Mouse (Mus musculus) thymus, postnatal 0 days (tissue): ENCODE data around the gene Rpain. TPM values are rescaled to one million over a fixed set of nuclear protein-coding genes. Genes with fewer than 3 reads are reported as not detected.

Source experiments
- DNase-seq: peaks from one replicate; pipeline ENCODE4 v3.0.0-alpha.2; 2015; ENCODE audit warnings: low spot score
- polyA plus RNA-seq: library from polyadenylated mRNA; unstranded; fragments of >200 nt; fragmentation: Nextera tagmentation; extraction: Ambion mirVana; gene quantifications from 2 replicates; pipeline ENCODE4 v1.2.1, GENCODE M21; 2015

Rpain gene
- polyA plus RNA-seq, 1 experiment from 2014 or later: 92.6 TPM

DNA sequence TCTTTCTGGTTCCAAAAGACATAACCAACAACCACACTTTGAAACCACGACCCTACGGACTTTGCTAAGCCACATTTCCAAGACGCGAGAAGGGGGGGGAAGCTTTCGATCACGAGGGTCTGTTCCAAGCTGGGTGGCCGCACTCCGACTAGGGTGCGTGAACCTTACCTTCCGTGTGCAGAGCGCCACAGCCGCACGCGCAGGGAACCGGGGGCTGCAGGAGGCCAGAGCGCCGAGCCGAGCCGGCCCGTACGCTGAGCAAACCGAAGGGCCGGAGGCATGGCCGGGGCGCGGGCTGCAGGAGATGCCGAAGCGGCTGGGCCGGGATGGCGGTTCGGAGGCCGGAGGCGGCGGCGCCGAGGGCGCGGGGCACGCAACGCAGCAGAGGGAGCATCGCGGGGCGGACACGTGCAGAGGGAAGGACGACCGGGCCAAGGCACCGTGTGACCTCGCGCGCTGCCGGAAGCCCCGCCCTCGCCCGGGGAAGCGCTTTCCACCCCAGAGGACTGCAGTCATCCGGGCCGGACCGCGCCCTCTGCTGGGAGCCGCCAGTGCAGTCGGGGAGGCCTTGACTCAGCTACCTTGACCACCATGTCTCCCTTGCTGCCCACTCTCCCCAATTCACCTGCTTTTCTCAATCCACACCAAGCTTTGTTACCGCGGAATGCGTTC, 12.7 kb downstream of the Rpain start, which contains the start of gene C1qbp:
C1qbp (minus strand) TSS at position 470 of the 672 bp plus-strand sequence.
- DNase-seq: peak; percentile 88

- no peak for DNase-seq
These were observed 31.2 kb downstream of the Rpain start for GRCm38 (mm10) chr11:71001167-71001566.

DNA sequence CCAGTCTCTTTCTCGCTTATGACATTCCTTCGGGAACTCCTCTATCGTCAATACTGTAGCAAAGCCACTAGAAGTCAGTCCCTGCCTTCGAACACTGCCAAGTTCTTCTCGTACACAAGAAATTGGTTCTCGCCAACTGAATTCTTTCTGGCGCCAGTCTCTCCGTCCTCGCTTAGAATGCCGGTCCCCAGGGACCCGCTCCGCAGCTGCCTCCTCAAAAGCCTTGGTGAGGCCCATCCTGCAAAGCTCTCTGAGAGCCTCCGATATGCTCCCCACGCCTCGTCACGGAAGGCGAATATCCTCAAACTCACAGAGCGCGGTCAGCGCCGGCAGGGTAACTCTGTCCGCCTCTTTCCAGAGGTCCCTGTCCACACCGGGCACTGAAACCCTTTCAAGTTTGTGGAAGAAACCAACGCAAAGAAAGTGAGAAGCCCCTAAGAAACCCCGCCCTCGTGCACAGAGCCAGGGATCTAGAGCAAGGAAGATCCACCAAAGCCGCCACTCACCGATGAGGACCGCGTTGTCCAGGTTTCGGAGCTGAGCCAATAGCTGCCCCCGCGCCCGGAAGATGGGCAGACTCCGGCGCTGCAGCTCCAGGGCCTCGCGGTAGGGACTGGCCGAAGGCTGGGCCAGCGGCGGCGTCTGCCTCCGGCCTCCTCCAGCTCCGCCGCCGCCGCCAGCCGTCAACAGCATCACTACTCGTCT, 33.8 kb downstream of the Rpain start:
- DNase-seq: peak; percentile 4

DNA sequence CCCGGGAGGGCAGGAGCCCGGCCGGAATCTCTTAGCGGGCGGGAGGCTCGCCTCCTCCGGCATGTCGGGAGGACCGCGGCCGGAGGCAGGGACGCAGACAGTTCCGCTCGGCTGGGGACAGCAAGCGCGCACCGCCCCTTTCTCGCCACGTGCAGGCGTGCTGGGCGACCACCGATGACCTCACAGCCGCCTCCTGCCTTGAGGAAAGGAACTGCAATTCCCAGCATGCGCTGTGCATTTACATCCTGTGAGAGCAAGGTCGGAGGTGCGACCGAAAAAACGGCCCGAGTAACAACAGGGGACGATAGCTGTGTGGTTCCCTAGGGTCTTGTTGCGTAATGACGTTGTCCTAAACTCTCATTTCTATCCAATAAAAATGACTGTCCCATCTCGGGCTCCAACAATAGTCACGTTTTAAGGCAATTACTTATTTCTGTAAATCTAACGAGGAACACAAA, 34.3 kb downstream of the Rpain start, which contains the start of gene Dhx33:
Dhx33 (minus strand) TSS at position 122 of the 458 bp plus-strand sequence.
- peak; percentile 97 for DNase-seq

GRCm38 (mm10) chr11:71005046-71005445, 35.0 kb downstream of the Rpain start:
- DNase-seq: peak; percentile 16

DNA sequence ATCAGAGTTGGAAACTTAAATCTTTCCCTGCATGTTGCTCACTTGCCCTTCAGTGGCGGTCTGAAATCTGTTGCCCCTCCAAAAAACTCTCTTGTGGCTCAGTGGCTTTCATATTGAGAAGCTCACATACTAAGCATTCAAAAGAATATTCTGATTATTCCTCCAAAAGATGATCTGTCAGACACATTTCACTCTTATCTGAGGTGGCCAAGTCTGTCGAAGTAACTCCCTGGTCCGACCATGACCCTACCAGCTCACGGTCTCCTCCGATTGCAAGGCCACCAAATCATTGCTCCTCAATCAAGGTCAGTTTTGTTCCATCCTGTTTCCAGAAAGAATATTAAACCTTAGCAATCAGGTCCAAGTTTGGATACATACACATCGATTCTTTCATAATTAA, 37.0 kb downstream of the Rpain start:
- DNase-seq: no peak

DNA sequence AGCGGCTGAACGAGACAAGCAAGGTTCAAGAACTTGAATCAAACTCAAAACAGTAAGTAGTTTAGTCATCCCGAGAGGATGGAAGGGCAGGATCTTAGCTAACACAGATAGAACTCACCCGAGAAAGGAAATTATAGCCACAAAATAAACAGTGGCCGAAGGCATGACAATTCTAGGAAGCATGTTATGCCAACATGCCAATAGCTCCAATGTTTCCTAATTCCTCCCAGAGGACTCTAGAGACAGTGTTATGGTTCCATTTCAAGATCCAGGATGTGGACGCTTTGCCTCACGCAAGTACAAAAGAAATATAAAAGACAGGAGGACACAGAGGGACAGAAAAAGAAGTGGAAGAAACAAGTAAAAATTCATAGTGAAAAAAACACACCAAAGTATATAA, 37.8 kb downstream of the Rpain start:
- no peak for DNase-seq

GRCm38 (mm10) chr11:71008321-71008720, 38.3 kb downstream of the Rpain start:
- no peak for DNase-seq

- no peak for DNase-seq
These were observed 42.7 kb downstream of the Rpain start for GRCm38 (mm10) chr11:71012743-71013142.

DNA sequence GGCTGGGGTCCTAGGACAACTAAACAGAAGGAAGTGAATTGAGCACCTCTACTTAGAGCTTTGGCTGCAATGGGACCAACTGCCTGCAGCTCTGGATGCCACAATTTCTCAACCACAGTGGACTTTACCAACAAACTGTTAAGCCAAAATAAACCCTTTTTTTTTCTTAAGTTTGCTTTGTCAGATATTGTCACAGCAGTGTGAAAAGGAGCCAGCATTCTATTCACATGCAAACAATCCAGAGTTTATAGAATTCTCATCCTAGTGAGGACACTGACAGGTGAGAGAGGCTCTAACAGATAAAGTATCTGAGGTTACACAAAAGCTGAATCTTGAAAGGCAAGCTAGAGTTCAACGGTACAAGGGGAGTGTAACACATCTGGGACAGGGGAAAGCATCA, 47.0 kb downstream of the Rpain start:
- no peak for DNase-seq

DNA sequence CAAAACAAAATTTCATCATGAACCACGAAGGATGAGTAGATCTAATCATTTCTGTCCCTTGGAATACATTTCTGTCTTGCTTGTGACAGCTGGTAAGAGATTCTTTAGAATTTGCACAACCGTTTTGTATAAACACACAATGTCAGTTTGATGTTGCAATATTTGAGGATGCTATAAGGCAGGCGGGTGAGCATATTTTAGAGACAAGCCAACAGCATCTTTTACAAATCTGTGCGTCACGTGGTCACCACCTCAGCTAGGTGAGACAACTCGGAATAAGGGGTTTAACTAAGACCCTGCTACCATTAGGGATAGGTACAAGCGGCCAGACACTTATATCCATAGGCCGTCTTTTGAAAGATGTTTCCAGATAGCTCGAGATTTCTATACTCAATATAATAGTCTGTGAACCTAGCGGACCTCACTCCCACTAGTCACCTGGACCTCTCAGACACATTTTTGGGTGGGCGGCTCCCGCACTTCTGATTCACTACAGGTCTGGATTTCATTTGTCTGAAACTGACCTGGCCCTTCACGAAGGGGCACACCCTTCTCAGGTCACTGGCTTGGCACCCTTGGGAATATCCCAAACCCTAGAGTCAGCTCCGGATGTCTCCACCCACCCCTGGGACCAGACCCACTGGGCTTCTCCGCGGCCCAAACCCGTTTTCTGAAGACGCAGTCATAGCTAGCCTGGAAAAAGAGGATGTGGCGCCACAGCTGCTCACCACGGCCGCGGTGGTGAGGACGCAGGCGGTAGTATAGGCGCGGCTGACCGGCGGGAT, 48.6 kb downstream of the Rpain start:
- no peak for DNase-seq

DNA sequence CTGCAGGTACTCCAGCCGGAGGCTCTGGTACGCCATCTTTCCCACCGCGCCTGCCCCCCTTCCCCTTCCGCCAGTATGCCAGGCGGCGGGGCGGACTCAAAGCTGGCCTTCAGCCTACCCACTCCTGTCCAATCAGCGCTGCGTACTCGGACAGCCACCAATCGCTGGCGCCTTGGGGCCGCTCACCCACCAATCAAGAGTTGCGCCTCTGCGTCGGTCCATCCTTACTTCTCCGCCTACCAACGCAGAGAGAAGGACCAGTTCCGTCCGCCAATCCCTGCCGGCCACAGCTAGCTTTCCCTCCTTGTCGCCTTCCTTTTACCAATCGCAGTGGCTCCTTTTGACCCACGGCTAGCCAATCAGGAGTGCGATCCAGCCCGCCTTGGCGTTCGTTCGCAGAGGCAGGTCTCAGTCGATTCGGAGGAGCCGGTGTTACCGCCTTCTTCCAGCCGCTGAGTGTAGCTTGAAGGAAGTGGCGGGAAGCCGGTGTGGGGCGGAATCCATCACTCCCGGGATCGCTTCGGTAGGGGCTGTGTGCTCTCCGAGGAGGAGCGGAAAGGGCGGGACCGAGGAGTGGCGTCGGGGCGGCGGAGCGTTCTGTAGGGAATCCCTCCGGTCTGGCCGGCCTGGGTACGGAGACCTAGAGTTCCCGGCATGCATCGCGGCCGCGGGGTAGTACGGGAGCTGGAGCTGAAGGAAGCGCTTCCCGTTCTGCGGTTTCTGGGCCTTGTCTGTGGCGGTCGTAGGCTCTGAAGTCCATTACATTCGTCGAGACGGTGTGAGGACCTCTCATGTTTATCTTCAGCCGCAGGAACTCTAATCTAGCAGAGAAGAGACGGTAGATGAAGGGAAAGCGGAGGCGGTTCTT, 49.4 kb downstream of the Rpain start, which contains the start of the genes Mis12 and Derl2:
Mis12 (plus strand) TSS at position 411 of the 868 bp plus-strand sequence.
Derl2 (minus strand) TSS at position 641 of the 868 bp plus-strand sequence.
- DNase-seq: peak; percentile 99

Other genes starting within 250 kb of the Rpain start
- 7.2 and 7.6 TPM in 2 replicates for gene Zfp3, start 206.0 kb upstream of the Rpain start, polyA plus RNA-seq
- 2.1 and 3.1 TPM in 2 replicates for gene Scimp, start 157.6 kb upstream of the Rpain start, polyA plus RNA-seq
- 35.6 and 38.1 TPM in 2 replicates for gene Rabep1, start 125.4 kb upstream of the Rpain start, polyA plus RNA-seq
- gene Nup88, start 240 bp upstream of the Rpain start, polyA plus RNA-seq: 110 and 111 TPM in 2 replicates
- gene C1qbp, start 12.8 kb downstream of the Rpain start, polyA plus RNA-seq: 278 and 301 TPM in 2 replicates
- 7.4 and 7.5 TPM in 2 replicates for gene Dhx33, start 34.2 kb downstream of the Rpain start, polyA plus RNA-seq
- gene Mis12, start 49.4 kb downstream of the Rpain start, polyA plus RNA-seq: 30.5 and 32.2 TPM in 2 replicates
- gene Derl2, start 49.6 kb downstream of the Rpain start, polyA plus RNA-seq: 59.7 and 63.8 TPM in 2 replicates
- 1.7 and 2.1 TPM in 2 replicates for gene 6330403K07Rik, start 63.3 kb downstream of the Rpain start, polyA plus RNA-seq
- 0.39 and 0.45 TPM in 2 replicates for gene Nlrp1a, start 174.5 kb downstream of the Rpain start, polyA plus RNA-seq